Mouse (Mus musculus) forebrain, embryonic 11.5 days (tissue): ENCODE results near the gene Vtn. TPM values are rescaled to one million over a fixed set of nuclear protein-coding genes. Genes with fewer than 3 reads are reported as not detected.

Source experiments
- ATAC-seq: fragments of 200-750 bp; cut with Nextera tagmentation; replicated peaks from 2 replicates; pipeline ENCODE4 v1.8.0; 2017; ENCODE audit warnings: moderate TSS enrichment; ENCODE audit not compliant: low FRiP score
- DNase-seq: peaks from one replicate; pipeline ENCODE4 v3.0.0-alpha.2; 2017; ENCODE audit warnings: low spot score
- H3K27ac ChIP-seq: fragments of 300-500 bp; sonication (generic); 2 replicates; pipeline ENCODE4 v1.5.1; 2014; ENCODE audit warnings: low read depth, low read length
- H3K27me3 ChIP-seq: fragments of 300-500 bp; sonication (generic); 2 replicates; pipeline ENCODE4 v1.6.1; 2014; ENCODE audit warnings: mild to moderate bottlenecking, low read length, mixed read lengths; ENCODE audit not compliant: control insufficient read depth, insufficient read depth
- H3K36me3 ChIP-seq: fragments of 300-500 bp; sonication (generic); 2 replicates; pipeline ENCODE4 v1.6.1; 2014; ENCODE audit warnings: mild to moderate bottlenecking, low read length, moderate library complexity, mixed read lengths; ENCODE audit not compliant: control insufficient read depth, insufficient read depth
- H3K4me1 ChIP-seq: fragments of 300-500 bp; sonication (generic); replicated peaks from 2 replicates; pipeline ENCODE4 v1.6.1; 2014; ENCODE audit warnings: low read length, mixed read lengths; ENCODE audit not compliant: control insufficient read depth, insufficient read depth
- H3K4me2 ChIP-seq: fragments of 300-500 bp; sonication (generic); 2 replicates; pipeline ENCODE4 v1.6.1; 2014; ENCODE audit warnings: low read depth, mild to moderate bottlenecking, low read length, moderate library complexity, mixed read lengths; ENCODE audit not compliant: severe bottlenecking
- H3K4me3 ChIP-seq: fragments of 300-500 bp; sonication (generic); 2 replicates; pipeline ENCODE4 v1.5.1; 2014; ENCODE audit warnings: low read depth, low read length
- H3K9ac ChIP-seq: fragments of 300-500 bp; sonication (generic); 2 replicates; pipeline ENCODE4 v1.6.1; 2014; ENCODE audit warnings: low read length
- H3K9me3 ChIP-seq: fragments of 300-500 bp; sonication (generic); 2 replicates; pipeline ENCODE4 v1.6.1; 2016; ENCODE audit warnings: low read length, mixed read lengths; ENCODE audit not compliant: control insufficient read depth
- WGBS: fragments of 180-500 bp; shearing (Covaris S2); extraction: QIAGEN DNeasy Blood & Tissue Kit; methylation state at CpG from one replicate; pipeline ENCODE4 v1.1.7; 2014; 5-methylcytosine and 5-hydroxymethylcytosine counted together
- polyA plus RNA-seq: library from polyadenylated mRNA; unstranded; fragments of >200 nt; fragmentation: Nextera tagmentation; extraction: Ambion mirVana; gene quantifications from 2 replicates; pipeline ENCODE4 v1.2.1, GENCODE M21; 2014

Vtn gene
- polyA plus RNA-seq, 1 experiment from 2014 or later, result 38.6 TPM

DNA sequence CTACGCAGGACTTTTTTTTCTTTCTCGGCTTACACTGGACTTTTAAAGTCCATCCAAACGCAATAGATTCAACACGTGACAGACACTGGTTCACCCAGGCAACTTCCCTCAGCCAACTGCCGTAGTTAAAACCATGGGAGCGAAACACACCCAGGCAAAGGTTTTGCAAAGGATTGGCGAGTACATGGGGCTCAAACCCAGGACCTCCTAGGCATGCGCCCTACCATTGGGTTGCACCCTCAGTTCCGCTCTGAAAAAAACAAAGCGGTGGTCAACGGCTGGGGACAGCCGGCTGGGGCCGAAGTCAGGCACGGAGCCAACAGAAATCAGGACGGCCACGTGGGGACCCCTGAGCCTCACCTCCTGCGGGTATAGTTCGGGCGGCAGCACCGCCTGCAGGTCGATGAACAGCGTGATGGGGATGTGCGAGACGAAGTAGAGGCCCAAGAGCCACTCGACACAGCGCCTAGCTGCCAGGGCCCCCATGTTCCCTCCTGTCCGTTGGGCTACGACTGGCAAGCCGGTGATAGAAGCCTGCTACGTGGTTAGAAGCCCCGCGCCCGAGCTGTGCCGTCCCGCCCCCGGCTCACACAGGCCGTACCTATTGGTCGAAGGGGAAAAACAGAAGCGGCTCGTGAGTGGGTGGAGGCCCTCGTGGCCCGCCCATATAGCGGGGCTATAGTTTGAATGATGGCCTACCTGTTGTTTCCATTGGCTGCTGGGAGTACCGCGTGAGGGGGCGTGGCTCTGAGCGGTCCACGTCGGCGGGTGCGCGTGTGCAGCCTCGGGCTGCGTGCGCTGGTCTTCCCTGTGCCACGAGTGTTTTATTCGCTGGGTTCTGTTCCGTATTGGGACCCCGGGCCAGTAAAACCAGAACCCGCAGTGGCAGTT, 51.5 kb downstream of the Vtn start, which contains the start of gene Tmem97:
Tmem97 (minus strand) TSS at position 610 of the 891 bp plus-strand sequence.
- Histone ChIP-seq H3K9me3 (no peaks in the 10 kb centered on the region), H3K4me3 (peak within 1 kb of the TSS; percentile 53), H3K27ac (peak within 1 kb of the TSS; percentile 70), H3K4me2 (peak within 1 kb of the TSS; percentile 79), H3K4me1 (peaks cover 3% of the 10 kb centered on the region; the same call in 1 of the 2 replicates), H3K9ac (peak within 1 kb of the TSS; percentile 82), H3K36me3 (no peaks in the 10 kb centered on the region), H3K27me3 (no peaks in the 10 kb centered on the region)
- under 1% methylated on average over 60 of the region's 60 CpGs for WGBS
- DNase-seq (peak; percentile 98), ATAC-seq (peak; percentile 100)

DNA sequence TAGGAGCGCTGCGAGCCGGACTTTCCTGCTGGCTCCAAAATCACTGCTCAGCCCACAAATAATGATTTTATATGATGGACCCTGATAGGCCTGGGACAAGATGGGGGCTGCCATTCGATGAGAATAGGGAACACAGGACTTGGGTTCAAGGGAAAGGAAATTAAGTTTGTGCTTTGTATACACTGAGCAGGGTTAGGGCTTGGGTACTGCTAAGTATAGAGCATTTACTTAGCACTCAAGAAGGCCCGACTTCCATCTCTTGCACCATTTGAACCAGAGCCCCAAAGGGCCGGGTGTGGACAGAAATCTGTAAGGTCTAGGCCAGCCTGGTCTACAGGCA, 52.1 kb downstream of the Vtn start:
- Histone ChIP-seq H3K4me3 (peak overlapping the region; percentile 53), H3K4me1 (peaks cover 3% of the 10 kb centered on the region; the same call in 1 of the 2 replicates), H3K27ac (peak overlapping the region; percentile 70), H3K36me3 (no peaks in the 10 kb centered on the region), H3K4me2 (peak overlapping the region; percentile 79), H3K9ac (peak overlapping the region; percentile 70), H3K27me3 (no peaks in the 10 kb centered on the region), H3K9me3 (no peaks in the 10 kb centered on the region)
- 32% methylated on average over 6 of the region's 6 CpGs for WGBS
- DNase-seq (no peak), ATAC-seq (peak; percentile 51)

Other genes starting within 250 kb of the Vtn start
- 75.1 and 84.6 TPM in 2 replicates for gene 2610507B11Rik, start 237.3 kb upstream of the Vtn start, polyA plus RNA-seq
- gene BC030499, start 208.2 kb upstream of the Vtn start, polyA plus RNA-seq, result 0.21 and 0.87 TPM in 2 replicates
- 75.5 and 76.1 TPM in 2 replicates for gene Spag5, start 197.6 kb upstream of the Vtn start, polyA plus RNA-seq
- 3.3 and 7.4 TPM in 2 replicates for gene Aldoc, start 176.1 kb upstream of the Vtn start, polyA plus RNA-seq
- 69.6 and 70.3 TPM in 2 replicates for gene Pigs, start 170.7 kb upstream of the Vtn start, polyA plus RNA-seq
- 73.2 and 77.4 TPM in 2 replicates for gene Unc119, start 155.6 kb upstream of the Vtn start, polyA plus RNA-seq
- gene Foxn1, start 112.5 kb upstream of the Vtn start, polyA plus RNA-seq, result not detected in 2 replicates
- not detected in 2 replicates for gene Slc13a2, start 76.9 kb upstream of the Vtn start, polyA plus RNA-seq
- 18.4 TPM in 2 replicates for gene Slc46a1, start 33.4 kb upstream of the Vtn start, polyA plus RNA-seq
- gene Sarm1, start 1.3 kb upstream of the Vtn start, polyA plus RNA-seq, result 18.4 and 24.9 TPM in 2 replicates
- gene Sebox, start 4.4 kb downstream of the Vtn start, polyA plus RNA-seq, result not detected in 2 replicates
- gene Tmem199, start 13.1 kb downstream of the Vtn start, polyA plus RNA-seq, result 77.1 and 77.2 TPM in 2 replicates
- gene Poldip2, start 13.1 kb downstream of the Vtn start, polyA plus RNA-seq, result 144 and 155 TPM in 2 replicates
- 85.8 and 90.1 TPM in 2 replicates for gene Tnfaip1, start 37.2 kb downstream of the Vtn start, polyA plus RNA-seq
- 87.3 and 92.3 TPM in 2 replicates for gene Ift20, start 37.3 kb downstream of the Vtn start, polyA plus RNA-seq
- 77.6 and 87.4 TPM in 2 replicates for gene Tmem97, start 51.7 kb downstream of the Vtn start, polyA plus RNA-seq
- gene Nlk, start 198.3 kb downstream of the Vtn start, polyA plus RNA-seq, result 29.3 and 33.6 TPM in 2 replicates